Mouse (Mus musculus) spleen, postnatal 10 days (tissue): ENCODE results near the gene Cnnm1.
"Not testable (repeated sequence)": the region's sequence is repeated elsewhere in the genome, so short reads cannot be mapped to it uniquely, and the experiment has no call there.

ENCODE experiments used
- DNase-seq, 2 experiments: peaks; one replicate each; pipeline ENCODE4 v3.0.0; 2021 to 2022; ENCODE audit warnings: low spot score in 2 of 2

Cnnm1 gene

DNA sequence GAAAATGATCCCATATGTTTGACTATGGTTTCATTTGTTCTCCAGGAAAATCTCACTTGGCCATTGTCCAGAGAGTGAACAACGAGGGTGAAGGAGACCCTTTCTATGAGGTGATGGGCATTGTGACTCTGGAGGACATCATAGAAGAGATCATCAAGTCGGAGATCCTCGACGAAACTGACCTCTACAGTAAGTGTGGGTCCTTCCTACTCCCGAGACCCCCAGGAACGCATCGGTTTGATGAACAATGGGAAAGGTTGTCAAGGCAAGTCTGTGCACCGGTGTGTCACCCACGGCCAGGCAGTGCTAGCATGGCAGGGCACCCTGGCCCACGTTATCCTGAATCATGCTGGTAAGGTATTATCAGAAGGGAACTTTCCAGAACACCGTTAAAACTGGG is 24.8 kb downstream of the Cnnm1 start:
- DNase-seq = no peak

- DNase-seq = no peak
Measured at GRCm38 (mm10) chr19:43465601-43466255, 25.5 kb downstream of the Cnnm1 start.

GRCm38 (mm10) chr19:43467927-43468685 is 27.9 kb downstream of the Cnnm1 start:
- DNase-seq = no peak

GRCm38 (mm10) chr19:43469333-43469732 is 29.1 kb downstream of the Cnnm1 start:
- DNase-seq = no peak

GRCm38 (mm10) chr19:43472331-43472730 is 32.1 kb downstream of the Cnnm1 start:
- DNase-seq = no peak

- DNase-seq = no peak
Measured at GRCm38 (mm10) chr19:43472781-43473180, 32.5 kb downstream of the Cnnm1 start.

DNA sequence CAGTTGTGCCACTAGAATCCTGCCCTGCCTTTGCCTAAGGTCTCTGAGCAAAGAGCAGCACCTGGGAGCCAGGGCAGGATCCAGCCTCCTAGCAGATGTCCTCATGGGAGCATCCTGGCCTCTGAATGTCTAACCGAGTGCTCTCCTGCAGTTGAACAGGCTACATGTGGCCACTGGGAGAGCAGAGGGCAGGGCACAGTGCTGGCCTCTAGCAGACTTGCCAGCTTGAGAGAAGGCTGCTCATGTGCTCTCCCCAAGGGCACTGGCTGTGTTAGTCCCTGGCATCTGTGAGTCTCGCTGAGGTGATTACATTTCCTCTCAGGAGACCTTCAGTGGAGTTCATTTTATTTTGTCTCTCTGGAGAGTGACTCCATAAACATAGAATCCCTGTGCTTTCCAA is 35.4 kb downstream of the Cnnm1 start:
- no peak for DNase-seq

GRCm38 (mm10) chr19:43476063-43476462 is 35.8 kb downstream of the Cnnm1 start:
- no peak for DNase-seq

- no peak for DNase-seq
Measured at GRCm38 (mm10) chr19:43477436-43477835, 37.2 kb downstream of the Cnnm1 start.

DNA sequence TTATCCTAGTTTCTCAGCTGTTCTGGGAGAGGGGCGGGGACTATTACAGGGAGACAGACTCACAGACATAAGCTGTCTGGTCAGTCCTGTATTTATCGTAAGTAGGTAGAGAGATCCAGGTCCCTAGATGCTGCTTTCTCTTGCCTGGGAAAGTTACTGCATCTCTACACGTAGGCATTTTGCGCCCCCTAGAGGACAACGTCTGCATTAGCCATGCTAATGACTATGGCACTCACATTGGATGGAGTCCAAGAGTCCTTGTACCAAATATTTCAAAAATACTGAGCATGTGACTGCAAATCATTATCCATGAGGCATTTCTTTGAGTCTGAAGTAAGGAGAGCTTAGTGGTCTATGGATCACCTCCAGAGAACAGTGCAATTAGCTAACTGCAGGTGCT is 38.7 kb downstream of the Cnnm1 start:
- peak; percentile 20 to 72 for DNase-seq

GRCm38 (mm10) chr19:43479431-43479830 is 39.2 kb downstream of the Cnnm1 start:
- DNase-seq = no peak

DNA sequence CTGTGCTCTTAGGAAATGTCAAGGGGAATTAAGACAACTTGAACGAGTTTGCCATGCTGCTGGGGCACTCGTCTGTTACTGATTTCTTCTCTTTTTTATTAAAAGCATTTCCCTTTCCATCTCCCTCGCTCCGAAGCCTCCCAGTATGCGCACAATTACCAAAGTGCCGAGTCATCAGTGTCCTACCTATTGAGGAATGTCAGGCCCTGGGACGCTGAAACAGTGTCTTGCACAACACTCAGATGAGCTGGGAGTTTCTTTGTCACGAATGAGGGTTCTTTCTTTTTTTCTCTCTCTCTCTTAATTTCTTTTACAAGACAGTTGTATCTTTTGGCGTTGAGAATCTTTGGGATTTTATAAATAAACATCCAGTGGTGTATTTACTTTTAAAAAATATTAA is 40.3 kb downstream of the Cnnm1 start:
- no peak for DNase-seq

- DNase-seq = no peak
Measured at GRCm38 (mm10) chr19:43487429-43487828, 47.2 kb downstream of the Cnnm1 start.

- DNase-seq = not testable (repeated sequence)
Measured at GRCm38 (mm10) chr19:43493316-43493715, 53.1 kb downstream of the Cnnm1 start.

GRCm38 (mm10) chr19:43493878-43494277 is 53.6 kb downstream of the Cnnm1 start:
- no peak for DNase-seq

DNA sequence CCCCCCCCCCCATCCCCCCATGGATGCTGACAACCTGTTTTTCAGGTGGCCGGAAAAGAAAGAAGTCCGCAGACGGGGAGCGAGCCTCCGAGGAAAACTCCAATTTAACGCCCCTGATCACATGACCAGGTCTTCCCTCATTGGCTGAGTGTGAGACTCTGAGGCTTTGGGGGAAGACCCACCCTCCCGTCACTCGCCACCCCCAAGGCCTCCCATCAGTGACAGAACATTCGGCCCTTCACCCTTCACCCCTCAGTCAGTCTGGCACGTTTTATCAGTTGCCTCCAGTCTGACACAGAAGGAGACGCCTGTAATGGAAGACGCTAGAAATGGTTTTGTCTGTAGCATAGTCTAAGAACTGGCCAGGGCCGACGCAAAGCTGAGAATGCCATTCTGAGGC is 54.7 kb downstream of the Cnnm1 start:
- no peak for DNase-seq

DNA sequence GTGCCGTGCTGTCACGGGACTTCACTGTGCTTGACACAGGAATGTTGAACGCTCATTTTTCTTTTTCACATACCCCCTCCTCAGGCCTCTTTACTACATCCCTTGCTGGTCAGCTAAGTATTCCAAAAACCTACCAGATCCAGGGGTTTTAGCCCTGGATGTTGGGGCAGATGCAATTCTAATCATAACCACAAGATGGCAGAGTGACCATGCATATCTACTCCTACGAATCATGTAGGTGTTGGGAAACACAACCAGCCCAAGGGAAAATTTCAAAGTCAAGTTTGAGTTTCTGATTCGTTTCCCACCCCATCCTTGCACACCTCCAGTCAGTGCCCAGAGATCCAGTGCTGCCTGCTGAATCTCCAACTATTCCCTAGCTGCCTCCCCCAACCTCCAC is 55.6 kb downstream of the Cnnm1 start:
- DNase-seq = peak; percentile 24 to 47

DNA sequence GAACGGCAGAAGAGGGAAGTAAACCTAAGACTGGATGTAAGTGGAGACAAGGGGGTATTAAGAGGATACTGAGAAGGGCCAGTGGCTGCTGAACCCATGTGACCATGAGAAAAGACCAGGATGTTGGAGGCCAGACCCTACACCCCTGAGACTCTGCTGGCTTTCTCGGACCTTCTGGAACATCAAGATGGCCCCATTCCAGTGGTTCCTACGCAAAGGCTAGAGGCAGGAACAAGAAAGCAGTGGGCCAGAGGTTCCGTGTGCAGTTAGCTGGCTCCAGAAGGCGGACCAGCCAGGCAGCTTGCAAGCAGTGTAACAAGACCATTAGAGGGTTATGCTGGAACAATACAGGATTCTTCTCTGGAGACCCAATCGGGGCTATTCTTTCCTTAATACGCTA is 57.2 kb downstream of the Cnnm1 start:
- DNase-seq = no peak

GRCm38 (mm10) chr19:43498874-43499273 is 58.6 kb downstream of the Cnnm1 start:
- DNase-seq = no peak

- DNase-seq = no peak
Measured at GRCm38 (mm10) chr19:43502630-43503029, 62.4 kb downstream of the Cnnm1 start.

DNA sequence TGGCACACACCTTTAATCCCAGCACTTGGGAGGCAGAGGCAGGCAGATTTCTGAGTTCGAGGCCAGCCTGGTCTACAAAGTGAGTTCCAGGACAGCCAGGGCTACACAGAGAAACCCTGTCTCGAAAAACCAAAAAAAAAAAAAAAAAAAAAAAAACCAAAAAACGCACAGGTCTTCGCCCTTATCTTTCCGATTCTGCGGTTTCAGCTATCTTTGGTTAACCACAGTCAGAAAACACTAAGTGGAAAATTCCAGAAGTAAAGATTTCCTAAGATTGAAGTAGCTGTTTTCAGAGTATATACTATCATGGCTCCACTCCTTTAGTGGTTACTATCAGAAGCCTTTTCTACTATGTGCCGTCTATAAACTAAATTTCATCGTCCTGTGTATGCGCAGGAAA is 63.4 kb downstream of the Cnnm1 start:
- DNase-seq = not testable (repeated sequence)

GRCm38 (mm10) chr19:43505441-43505840 is 65.2 kb downstream of the Cnnm1 start:
- DNase-seq = no peak

DNA sequence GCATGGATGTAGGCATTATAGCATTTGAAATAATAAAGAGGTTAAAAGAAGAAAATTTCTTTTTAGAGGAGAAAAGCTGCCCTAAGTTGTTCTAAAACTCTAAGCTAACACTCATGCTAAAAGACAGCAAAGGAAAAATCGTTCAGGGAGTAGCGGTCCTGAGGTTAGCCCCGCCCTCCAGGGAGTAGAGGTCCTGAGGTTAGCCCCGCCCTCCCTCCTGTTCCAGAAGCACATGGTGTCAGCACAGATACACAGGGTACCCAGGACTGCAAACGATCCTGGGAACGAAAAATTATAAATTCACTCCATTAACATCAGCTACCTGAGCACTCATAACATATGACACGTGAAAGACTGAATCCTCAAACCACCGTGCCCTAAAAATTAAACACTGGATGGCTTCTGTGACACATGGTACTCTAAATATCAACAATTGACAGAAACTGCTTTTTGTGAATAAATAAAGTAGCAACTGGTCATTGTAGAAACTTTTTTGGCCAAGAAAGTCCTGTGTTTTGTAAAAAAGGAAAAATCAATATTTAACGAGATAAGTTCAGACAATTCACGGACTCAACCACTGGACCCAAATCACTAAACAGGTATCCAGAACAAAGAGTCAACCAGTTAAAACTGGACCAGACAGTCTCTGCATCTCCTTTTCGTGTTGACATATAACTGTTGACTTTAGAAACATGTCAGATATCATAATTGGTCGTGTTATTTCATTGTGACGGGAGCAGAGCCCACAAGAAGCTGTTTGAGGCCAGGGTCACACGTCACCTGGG is 70.4 kb downstream of the Cnnm1 start:
- no peak for DNase-seq
